Mouse (Mus musculus) CD4-positive, CD25-positive, alpha-beta regulatory T cell, adult 2 months (primary cell): ENCODE results near the gene Pitpnc1.
A peak's percentile ranks its signal among the peaks of the same experiment; 100 is the strongest.

Experiments
- DNase-seq: peaks from one replicate; pipeline ENCODE4 v3.0.0-alpha.2; 2012; ENCODE audit warnings: low read depth, low spot score

Gene Pitpnc1

GRCm38 (mm10) chr11:107468252-107469030 is 2.1 kb downstream of the Pitpnc1 start:
- DNase-seq = peak; percentile 52

GRCm38 (mm10) chr11:107466611-107467391 is 3.7 kb downstream of the Pitpnc1 start:
- no peak for DNase-seq

- DNase-seq = no peak
Measured at GRCm38 (mm10) chr11:107465969-107466368, 4.5 kb downstream of the Pitpnc1 start.

DNA sequence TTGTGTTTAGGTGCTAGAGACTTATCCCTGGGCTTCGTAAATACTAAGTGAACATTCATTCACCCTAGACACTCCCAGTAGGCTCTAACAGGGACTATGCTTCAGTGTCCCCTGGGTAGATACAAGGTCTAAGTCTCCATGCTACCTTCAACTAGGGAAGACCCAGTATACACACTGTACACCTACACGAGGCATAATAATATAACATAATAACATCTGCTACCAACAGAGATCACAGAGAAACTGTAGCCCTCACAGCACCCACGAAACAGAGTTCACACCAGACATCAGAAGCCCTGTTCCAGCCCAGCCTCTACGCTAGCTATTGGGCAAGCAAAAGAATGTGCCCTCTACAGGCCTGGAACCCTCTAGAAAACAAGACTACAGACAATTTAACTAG is 5.5 kb downstream of the Pitpnc1 start:
- peak; percentile 53 for DNase-seq

- DNase-seq = peak; percentile 67
Measured at GRCm38 (mm10) chr11:107464141-107464540, 6.4 kb downstream of the Pitpnc1 start.

GRCm38 (mm10) chr11:107463251-107463681 is 7.2 kb downstream of the Pitpnc1 start:
- DNase-seq = no peak

- DNase-seq = peak; percentile 69
Measured at GRCm38 (mm10) chr11:107462478-107462877, 8.0 kb downstream of the Pitpnc1 start.

DNA sequence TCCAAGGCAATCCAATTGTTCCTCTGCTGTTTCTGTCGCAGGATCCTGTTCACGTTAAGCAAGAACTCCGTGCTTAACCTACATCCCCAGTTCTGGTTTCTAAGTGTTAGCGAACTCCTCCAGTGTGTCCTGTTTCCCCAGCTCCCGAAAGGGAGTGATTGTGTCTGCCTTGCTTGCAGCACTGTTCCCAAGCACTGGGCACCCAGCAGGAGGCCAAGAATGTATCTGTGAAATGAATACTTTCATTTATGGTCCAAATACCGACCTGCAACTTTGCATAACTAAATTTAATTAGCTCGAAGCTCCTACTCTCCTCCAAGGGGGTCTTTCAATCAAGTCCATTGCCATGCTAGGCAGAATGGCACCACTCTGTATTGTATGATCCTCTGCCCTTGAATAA is 10.7 kb downstream of the Pitpnc1 start:
- no peak for DNase-seq

DNA sequence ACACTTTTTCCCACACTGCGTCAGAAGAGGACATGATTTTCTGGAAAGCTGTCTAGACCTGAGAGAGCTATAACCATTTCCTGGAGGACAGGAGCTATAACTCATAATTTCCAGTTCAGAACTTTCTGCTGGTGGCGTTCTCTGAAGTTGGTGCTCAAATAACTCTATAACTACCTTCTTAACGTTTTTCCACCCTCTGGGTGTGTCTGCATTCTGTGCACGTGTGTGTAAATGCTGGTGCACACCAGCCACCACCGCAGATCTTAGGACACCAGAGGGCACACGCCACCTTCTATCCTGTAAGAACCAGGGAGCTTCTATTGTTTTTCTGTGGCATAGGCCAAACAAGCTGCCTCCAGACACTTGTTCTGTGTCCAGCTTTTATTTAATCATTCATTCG is 11.5 kb downstream of the Pitpnc1 start:
- peak; percentile 64 for DNase-seq

GRCm38 (mm10) chr11:107458286-107458685 is 12.2 kb downstream of the Pitpnc1 start:
- peak; percentile 64 for DNase-seq

GRCm38 (mm10) chr11:107457282-107457681 is 13.2 kb downstream of the Pitpnc1 start:
- no peak for DNase-seq

DNA sequence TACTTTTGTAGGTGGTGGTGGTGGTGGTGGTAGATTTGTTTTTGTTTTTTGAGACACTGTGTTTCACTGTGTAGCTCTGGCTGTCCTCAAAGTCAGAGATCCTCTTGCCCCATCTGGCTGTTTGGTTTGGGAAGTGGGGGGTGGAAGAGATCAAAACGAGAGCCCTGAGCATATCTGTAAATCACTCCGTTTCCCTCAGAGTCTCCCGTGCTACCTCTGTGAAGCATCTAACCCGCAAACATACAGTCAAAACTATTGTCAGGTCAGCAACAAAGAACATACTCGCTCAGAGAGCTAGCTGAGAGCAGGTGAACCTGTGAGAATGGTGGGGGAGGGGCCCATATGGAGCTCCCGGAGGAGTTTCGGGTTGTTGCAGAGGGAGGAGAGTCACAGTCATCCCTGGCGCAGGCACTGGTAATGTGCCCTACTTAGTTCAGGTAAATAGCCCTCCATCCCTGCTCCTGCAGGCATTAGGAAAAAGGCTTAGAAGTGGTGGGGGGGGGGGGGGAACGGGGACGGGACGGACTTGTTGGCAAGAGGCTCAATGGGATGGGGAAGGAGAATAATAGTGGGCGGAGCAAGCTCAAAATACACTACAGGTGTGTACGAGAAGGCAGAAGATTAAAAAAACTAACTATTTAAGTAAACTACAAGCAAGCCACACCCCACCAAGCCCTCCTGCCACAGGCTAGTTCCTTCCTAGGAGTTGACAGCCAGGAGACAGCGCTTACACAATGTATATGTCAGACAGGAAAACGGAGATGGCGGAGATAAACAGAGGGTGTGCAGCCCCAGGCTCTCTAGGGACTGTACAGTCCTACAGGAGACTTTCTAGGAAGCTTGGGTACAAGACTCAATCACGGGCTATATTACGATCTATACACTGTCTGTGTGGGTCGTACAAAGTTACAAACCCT is 15.7 kb downstream of the Pitpnc1 start:
- peak; percentile 41 for DNase-seq

- DNase-seq = peak; percentile 72
Measured at GRCm38 (mm10) chr11:107452053-107452452, 18.4 kb downstream of the Pitpnc1 start.

- DNase-seq = peak; percentile 81
Measured at GRCm38 (mm10) chr11:107451106-107451505, 19.4 kb downstream of the Pitpnc1 start.

DNA sequence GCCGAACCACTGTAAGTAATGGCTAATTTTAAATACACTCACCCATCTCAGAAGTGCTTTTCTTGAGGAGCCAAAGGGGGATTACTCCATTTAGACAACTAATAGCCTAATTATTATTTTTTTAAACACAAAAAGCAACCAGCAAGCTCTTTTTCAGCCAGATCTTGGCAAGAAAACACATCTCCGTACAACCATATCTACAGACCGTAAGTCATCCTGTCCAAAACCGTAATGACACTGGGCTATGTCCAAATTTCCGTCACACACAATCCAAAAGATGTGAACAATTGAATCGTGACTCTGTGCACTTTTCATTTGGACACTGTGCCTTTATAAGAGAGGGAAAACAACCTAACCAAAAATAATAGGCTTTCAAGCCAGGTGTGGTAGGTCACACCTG is 20.4 kb downstream of the Pitpnc1 start:
- no peak for DNase-seq

DNA sequence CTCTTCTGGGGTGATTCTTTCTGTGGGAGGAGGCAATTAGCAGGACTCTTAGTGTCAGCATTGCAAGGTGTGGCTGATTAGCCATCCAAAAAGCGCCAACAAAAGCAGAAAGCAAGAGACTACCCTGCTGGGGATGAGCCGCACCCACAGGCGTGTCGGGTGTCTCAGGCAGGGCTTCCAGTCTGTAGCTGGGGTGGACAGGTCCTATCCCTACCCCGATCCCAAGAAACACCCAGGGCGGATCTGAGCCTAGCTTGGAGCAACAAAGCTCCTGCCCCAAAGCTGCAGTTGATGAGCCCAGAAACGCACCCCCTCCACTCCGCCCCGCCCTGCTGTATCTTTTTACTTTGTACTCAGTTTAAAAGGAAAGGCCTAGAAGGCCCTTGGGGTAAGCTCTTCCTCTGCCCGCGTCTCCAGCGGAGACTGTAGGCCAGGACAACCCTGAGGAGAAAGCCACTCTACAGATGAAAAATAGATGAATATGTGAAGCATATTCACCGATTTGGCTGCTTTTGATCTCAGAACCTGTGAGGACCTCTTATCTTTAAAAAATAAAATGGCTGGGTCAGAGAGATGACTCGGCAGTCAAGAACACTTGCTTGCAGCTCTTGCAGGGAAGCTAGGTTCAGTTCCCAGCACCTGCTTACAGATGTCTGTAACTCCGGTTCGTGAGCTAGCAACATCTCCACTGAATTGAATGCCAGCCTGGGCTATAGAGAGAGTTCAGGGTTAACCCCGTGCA is 21.2 kb downstream of the Pitpnc1 start:
- DNase-seq = peak; percentile 54

GRCm38 (mm10) chr11:107447915-107448314 is 22.6 kb downstream of the Pitpnc1 start:
- peak; percentile 49 for DNase-seq

DNA sequence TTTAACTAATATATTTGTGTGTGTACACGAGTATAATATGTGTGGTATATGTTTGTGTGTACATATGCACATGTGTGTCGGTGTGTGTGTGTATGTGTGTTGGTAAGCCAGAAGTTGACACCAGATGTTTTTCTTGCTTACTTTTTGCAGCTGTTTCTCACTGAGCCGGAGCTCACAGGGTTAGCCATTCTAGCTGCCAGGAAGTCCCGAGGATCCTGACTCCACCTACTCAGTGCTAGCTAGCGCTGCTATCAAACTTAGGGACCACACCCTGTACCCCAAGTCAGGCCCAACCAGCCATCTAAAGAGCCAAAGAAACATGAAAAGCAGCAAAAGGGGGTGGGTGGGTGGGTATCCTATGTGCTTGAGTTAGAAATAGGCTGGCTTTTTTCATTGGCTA is 23.1 kb downstream of the Pitpnc1 start:
- peak; percentile 74 for DNase-seq

DNA sequence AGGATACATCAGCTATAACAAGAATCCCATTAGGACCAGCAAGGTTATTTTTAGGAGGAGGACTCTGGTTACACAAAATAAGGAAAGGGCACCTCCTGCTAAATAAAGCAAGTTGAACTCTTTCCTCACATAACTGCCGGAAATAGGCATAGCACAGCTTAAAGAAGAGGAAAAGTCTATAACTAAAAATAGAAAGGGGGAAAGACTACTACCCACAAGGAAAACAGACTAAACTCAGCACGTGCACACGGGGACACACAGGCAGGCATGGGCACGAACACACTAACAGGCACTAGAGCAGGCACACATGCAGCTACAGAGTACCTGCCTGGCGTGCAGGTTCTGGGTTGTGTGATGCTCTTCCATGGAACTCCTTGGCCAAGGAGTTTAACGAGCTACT is 23.8 kb downstream of the Pitpnc1 start:
- DNase-seq = no peak

DNA sequence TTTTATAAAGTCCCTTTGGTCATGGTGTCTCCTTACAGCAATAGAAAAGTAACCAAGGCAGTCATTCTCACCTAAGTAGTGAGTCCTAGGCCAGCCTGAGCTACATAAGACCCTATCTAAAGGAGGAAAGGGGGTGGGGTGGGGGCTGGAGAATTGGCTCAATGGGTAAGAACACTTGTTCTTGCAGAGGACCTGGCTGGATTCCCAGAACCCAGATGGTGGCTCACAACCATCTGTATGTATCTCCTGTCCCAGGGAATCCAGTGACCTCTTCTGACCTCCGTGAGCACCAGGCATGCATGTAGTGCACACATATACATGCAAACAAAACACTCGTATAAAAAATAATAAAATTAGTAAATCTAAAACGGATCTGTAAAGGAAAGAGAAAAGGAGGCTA is 24.8 kb downstream of the Pitpnc1 start:
- DNase-seq = no peak
